Mouse (Mus musculus) inflammation-experienced regulatory T-cells, adult 6 months (primary cell): ENCODE data around the gene Rps10. TPM values are rescaled to one million over a fixed set of nuclear protein-coding genes. Genes with fewer than 3 reads are reported as not detected.
A peak's percentile ranks its signal among the peaks of the same experiment; 100 is the strongest.

Source experiments
- ATAC-seq: one replicate; pipeline ENCODE4 v1.8.0; 2017
- polyA plus RNA-seq, 3 experiments: library from polyadenylated mRNA; unstranded; fragments of 100-300 nt; shearing (Covaris generic); gene quantifications; one replicate each; pipeline ENCODE4 v1.2.1; 2017

Gene Rps10
- polyA plus RNA-seq, 3 experiments from 2014 or later: 1,299 to 2,086 (median 1,613) TPM

GRCm38 (mm10) chr17:27611519-27611884 is 25.0 kb downstream of the Rps10 start:
- no peak for ATAC-seq

GRCm38 (mm10) chr17:27610679-27611518 is 25.6 kb downstream of the Rps10 start:
- no peak for ATAC-seq

GRCm38 (mm10) chr17:27609576-27609975 is 26.9 kb downstream of the Rps10 start:
- ATAC-seq: no peak

GRCm38 (mm10) chr17:27603522-27604234 is 32.8 kb downstream of the Rps10 start:
- no peak for ATAC-seq

GRCm38 (mm10) chr17:27603036-27603435 is 33.4 kb downstream of the Rps10 start:
- no peak for ATAC-seq

GRCm38 (mm10) chr17:27600869-27601268 is 35.6 kb downstream of the Rps10 start:
- ATAC-seq: no peak

- ATAC-seq: no peak
These were observed 36.2 kb downstream of the Rps10 start for GRCm38 (mm10) chr17:27600286-27600685.

GRCm38 (mm10) chr17:27596376-27597190 is 39.9 kb downstream of the Rps10 start:
- ATAC-seq: no peak

- ATAC-seq: no peak
These were observed 40.7 kb downstream of the Rps10 start for GRCm38 (mm10) chr17:27595659-27596375.

GRCm38 (mm10) chr17:27592565-27592910 is 43.9 kb downstream of the Rps10 start:
- ATAC-seq: no peak

- ATAC-seq: peak; percentile 70
These were observed 44.5 kb downstream of the Rps10 start for GRCm38 (mm10) chr17:27591826-27592564.

- no peak for ATAC-seq
These were observed 48.2 kb downstream of the Rps10 start for GRCm38 (mm10) chr17:27588231-27588630.

- ATAC-seq: no peak
These were observed 49.2 kb downstream of the Rps10 start for GRCm38 (mm10) chr17:27587252-27587651.

- ATAC-seq: no peak
These were observed 49.8 kb downstream of the Rps10 start for GRCm38 (mm10) chr17:27586661-27587060.

GRCm38 (mm10) chr17:27583185-27583894 is 53.1 kb downstream of the Rps10 start:
- no peak for ATAC-seq

Other genes starting within 250 kb of the Rps10 start
- under 1 TPM in 1 of 3 experiments, not detected in 2; 0.09 TPM for gene Grm4, start 115.3 kb downstream of the Rps10 start, polyA plus RNA-seq
- 10 to 100 TPM; 37.3 to 69.6 (median 41.9) TPM for gene Hmga1, start 80.2 kb downstream of the Rps10 start, polyA plus RNA-seq
- gene AI413582, start 70.9 kb downstream of the Rps10 start, polyA plus RNA-seq: 100 to 1,000 TPM in 2 of 3 experiments, 10 to 100 TPM in 1; 97.7 to 129 (median 111) TPM
- gene Nudt3, start 13.2 kb downstream of the Rps10 start, polyA plus RNA-seq: 10 to 100 TPM; 28.1 to 42.5 (median 32.0) TPM
- gene RPS10-NUDT3, start 1.4 kb downstream of the Rps10 start, polyA plus RNA-seq: not detected
- 10 to 100 TPM; 12.2 to 49.0 (median 34.4) TPM for gene Pacsin1, start 18.8 kb upstream of the Rps10 start, polyA plus RNA-seq
- gene Spdef, start 92.3 kb upstream of the Rps10 start, polyA plus RNA-seq: not detected
- 10 to 100 TPM; 12.0 to 15.9 (median 14.3) TPM for gene D17Wsu92e, start 184.0 kb upstream of the Rps10 start, polyA plus RNA-seq
- gene Snrpc, start 201.5 kb upstream of the Rps10 start, polyA plus RNA-seq: 100 to 1,000 TPM in 1 of 3 experiments, 10 to 100 TPM in 2; 83.3 to 136 (median 92.9) TPM
- gene Uhrf1bp1, start 219.8 kb upstream of the Rps10 start, polyA plus RNA-seq: 1 to 10 TPM in 1 of 3 experiments, under 1 TPM in 2; 0.77 to 1.2 (median 0.86) TPM